Mouse (Mus musculus) thymus, postnatal 10 days (tissue): ENCODE results near the gene 1700015G11Rik.
A peak's percentile ranks its signal among the peaks of the same experiment; 100 is the strongest.

Source experiments
- DNase-seq, 2 experiments: peaks; one replicate each; pipeline ENCODE4 v3.0.0; 2021; ENCODE audit warnings: low spot score in 2 of 2

Gene 1700015G11Rik

DNA sequence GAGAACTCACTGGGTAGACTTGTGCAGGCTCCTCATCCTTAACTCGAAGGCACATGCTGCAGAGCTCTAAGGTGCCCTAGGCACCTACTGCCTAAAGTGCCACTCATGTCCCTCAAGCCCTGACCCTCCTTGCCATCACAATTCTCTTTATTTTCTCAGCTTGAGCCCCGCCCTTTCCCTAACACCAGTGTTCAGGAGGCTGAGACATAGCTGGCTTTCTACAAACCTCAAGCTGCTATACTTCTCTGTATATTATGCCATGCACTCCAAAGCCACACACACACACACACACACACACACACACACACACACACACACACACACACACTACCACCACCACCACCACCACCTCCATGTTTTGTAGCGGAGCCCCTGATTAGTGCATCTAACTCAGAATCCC is at the start of gene 1700015G11Rik:
Gene 1700015G11Rik (minus strand): TSS at position 101 of the 400 bp plus-strand sequence.
- no peak for DNase-seq

GRCm38 (mm10) chr7:52056954-52057353 is 41.4 kb upstream of the 1700015G11Rik start:
- DNase-seq = no peak

GRCm38 (mm10) chr7:52056274-52056673 is 40.7 kb upstream of the 1700015G11Rik start:
- no peak for DNase-seq

DNA sequence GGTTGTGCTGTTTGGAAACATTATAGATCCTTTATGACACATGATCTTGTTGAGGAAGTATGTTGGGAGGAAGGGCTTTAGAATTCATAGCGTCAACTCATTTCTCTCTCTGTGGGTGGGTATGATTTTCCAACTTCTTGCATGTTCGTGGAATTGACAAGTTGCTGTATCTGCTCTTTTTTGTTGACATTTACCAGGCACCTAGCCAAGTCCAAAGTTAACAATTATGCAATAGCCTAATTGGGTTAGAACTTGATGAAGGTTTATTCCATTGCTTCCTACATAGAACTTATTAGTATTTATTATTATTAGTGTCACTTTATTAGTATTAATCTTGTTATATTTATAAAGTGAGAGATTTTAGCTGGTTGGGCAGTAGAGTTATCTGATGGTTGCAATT is 40.3 kb upstream of the 1700015G11Rik start:
- DNase-seq = no peak

- no peak for DNase-seq
Measured at GRCm38 (mm10) chr7:52037600-52038582, 22.4 kb upstream of the 1700015G11Rik start.

GRCm38 (mm10) chr7:52024050-52024626 is 8.6 kb upstream of the 1700015G11Rik start:
- DNase-seq = no peak

GRCm38 (mm10) chr7:52022039-52022438 is 6.5 kb upstream of the 1700015G11Rik start:
- no peak for DNase-seq

DNA sequence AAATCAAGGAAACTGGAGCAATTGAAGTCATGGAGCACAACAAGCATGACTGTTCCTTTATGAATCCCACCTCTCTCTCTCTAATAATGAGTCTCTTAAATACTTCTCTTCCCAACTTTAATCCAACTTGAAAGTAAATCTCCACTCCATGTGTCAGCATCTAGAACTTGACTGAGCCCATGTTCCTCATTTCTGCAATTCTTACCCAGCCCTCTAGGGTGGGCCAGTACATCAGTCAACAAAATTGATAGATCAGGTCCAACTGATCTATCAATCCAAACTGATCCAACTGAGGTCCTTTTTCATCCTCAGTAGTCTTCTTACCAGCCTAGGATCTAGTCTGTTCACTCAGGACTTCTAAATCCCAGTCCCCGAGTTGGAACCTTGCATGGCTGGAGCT is 348 bp downstream of the 1700015G11Rik start:
- no peak for DNase-seq

- DNase-seq = no peak
Measured at GRCm38 (mm10) chr7:52013457-52013856, 2.1 kb downstream of the 1700015G11Rik start.

GRCm38 (mm10) chr7:52007138-52007537 is 8.4 kb downstream of the 1700015G11Rik start:
- no peak for DNase-seq

- DNase-seq = no peak
Measured at GRCm38 (mm10) chr7:52006296-52006630, 9.3 kb downstream of the 1700015G11Rik start.

DNA sequence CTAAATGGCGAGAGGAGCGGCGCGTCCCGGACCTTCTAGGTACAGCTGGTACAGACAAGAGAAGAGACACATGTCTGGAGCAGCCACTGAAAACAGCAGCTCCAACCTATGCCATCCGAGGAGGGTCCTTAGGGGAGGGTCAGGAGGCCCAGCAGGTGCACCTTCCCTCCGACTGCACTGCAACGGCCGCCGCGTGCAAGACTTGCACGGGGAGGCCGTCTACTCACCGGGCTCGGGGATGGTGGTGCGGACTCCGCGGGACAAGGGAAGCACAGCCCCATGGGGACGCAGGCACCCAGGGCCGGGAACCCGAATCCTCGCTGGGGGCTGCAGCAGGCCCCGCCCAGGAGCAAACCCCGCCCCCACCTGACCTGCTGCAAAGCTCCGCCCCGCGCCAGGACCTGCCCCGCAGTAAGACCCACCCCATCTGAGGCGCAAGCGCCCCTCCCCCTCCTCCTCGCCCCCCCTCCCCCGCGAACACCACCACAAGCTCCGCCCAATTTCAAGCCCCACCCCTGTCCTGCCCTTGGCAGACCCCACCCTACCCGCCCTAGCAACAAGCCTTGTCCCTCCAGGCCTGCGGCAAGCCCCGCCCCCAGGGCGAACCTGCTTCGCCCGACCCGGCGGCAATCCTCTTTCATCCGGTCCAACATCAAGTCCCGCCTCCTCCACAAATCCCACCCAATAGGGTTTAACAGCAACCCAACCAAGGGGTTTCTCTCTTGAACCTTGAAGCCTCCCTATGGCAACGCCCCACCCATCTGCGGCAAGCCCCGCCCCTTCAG is 9.8 kb downstream of the 1700015G11Rik start, which contains the start of gene Svip:
Gene Svip (minus strand): TSS at position 508 of the 785 bp plus-strand sequence.
- peak; percentile 55 to 69 for DNase-seq

DNA sequence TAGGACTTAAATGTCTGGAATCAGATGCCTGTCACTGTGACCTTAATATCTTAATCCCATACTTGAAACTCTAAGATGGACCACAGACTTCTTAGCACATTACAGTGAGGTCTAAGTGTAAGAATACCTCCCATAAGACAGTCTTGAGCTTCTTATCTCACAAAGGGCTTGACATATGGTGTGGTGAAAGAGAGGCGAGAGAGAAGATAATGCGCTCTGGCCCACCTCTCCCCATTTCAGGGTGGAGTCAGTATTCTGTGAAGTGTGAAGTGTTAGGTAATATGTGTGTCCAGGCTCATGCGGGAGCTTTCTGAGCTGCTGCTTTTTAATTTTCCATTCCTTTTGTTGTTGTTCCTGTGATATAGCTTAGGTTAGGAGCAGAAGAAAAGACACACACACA is 24.5 kb downstream of the 1700015G11Rik start:
- no peak for DNase-seq

- no peak for DNase-seq
Measured at GRCm38 (mm10) chr7:51986909-51987308, 28.6 kb downstream of the 1700015G11Rik start.

DNA sequence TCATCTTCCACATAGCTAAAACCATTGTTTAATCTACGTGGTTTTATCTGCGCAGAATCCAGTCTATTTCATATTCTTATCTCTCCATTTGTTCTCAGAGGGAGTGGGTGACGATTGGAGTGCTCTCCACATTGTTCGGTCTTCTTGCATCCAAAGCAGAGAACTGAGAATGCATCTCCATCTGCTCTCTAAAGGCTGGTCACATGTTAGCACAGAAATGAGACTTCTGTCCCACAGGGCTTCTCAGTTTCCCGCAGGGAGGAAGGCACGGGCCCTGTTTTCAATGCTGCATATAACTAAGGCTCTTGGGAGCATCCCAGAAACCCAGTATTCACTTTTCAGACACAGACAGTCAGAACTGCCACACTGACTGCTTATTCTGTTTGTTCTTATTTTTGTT is 29.8 kb downstream of the 1700015G11Rik start:
- DNase-seq = no peak

GRCm38 (mm10) chr7:51982303-51982702 is 33.2 kb downstream of the 1700015G11Rik start:
- DNase-seq = no peak

DNA sequence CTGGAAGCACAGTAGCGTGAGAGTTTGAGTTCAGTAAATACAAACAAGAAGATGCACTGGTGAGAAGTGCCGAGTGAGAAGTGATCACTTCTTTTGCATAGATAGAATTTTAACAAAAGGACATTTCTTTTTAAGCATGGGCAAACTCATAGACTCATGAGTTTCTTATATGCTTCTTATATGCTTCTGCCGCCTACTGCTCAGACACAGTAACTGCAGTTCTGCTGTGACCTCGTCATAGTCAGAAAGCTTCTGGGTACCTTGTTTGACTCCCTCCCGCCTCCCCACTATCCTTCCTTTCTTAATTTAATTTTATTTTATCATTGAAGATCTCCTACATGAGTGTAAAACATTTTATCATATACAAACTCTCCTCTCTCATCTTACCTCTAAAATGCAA is 36.3 kb downstream of the 1700015G11Rik start:
- DNase-seq = peak in 1 of 2 experiments; percentile 6

DNA sequence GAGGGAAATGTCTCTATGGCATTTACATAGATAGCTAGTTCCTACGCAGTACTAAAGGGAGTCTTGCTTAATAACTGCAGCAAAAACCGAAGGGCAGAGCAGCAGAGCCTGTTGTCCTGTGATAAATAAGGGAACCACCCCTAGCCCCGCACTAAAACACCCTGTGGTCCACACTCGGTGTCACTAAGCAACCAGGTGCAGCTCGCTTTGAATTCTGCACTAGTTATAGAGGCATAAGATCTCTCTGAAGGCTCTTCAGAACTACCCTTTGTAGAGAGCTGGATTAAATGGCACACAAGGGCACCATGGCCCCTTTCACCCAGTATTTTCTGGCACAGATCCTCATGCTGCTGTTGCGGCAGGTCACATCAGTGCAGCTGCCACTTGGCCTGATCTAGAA is 40.3 kb downstream of the 1700015G11Rik start:
- DNase-seq = no peak

- DNase-seq = no peak
Measured at GRCm38 (mm10) chr7:51973526-51973925, 42.0 kb downstream of the 1700015G11Rik start.

GRCm38 (mm10) chr7:51973091-51973490 is 42.4 kb downstream of the 1700015G11Rik start:
- no peak for DNase-seq

DNA sequence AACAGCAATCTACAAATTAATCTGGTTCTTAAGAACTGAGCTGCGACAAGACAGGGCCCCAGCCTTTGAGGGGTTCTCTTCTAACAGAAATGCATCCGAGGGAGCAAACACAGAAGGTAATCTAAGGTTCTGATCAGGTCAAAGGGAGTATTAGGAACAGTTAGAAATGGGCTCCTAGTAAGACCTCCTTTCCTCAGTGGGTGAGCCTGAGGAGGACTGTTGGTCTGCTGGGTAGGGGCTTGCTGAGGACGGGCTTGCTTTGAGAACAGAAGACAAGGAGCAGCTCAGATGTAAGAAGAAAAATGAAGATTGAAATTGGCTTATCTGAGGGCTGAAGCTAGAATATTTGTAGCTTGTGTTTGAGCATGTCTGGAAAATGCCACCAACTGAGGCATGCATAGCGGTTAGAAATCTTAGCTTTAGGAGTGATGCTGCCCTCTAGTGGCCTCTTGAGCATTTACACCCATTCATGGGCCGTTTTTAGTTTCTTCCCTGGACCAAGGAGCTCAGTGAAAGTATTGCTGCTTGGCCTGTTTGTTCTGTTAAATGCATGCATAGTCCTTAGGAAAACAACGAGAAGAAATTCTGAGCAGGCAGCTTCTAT is 43.2 kb downstream of the 1700015G11Rik start:
- peak in 1 of 2 experiments; percentile 7 for DNase-seq

DNA sequence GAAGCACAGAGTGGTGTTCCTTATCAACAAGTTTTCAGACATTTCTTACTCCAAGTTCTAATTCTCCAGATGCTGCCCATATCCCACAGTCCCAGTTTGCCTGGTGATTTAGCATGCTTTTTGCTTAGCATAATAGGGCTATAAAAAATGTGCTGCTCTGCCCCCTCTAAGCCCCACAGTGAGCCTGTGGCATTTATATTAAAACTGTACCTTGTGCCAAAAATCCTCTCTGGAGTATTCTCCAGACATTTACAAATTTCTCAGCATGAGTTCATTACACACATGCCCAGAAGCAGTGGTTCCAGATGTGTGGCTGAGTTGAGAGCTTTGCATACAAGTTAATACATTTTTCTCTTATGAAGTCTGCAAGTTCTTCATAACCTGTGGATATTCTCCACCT is 46.1 kb downstream of the 1700015G11Rik start:
- no peak for DNase-seq
